Mouse (Mus musculus) CH12.LX (cell line): ENCODE measurements around the gene Usp39.

Experiments used
- BHLHE40 ChIP-seq: IDR thresholded peaks from 2 replicates; pipeline ENCODE4 v1.6.1; 2011; ENCODE audit warnings: mild to moderate bottlenecking, low read depth, low read length, improper control_type of control experiment
- CTCF ChIP-seq, 2 experiments: IDR thresholded peaks in 1 of 2; conservative IDR thresholded peaks in 1 of 2; 2 replicates each; pipeline ENCODE4 v1.5.1; 2011 to 2012; ENCODE audit warnings: low read depth in 2 of 2, low read length in 2 of 2, improper control_type of control experiment in 1 of 2, inconsistent platforms in 1 of 2, mild to moderate bottlenecking in 1 of 2, moderate library complexity in 1 of 2
- NRF1 ChIP-seq: IDR thresholded peaks from 2 replicates; pipeline ENCODE4 v1.6.1; 2014; ENCODE audit warnings: low read depth, mild to moderate bottlenecking, inconsistent platforms, low read length, improper control_type of control experiment, moderate library complexity
- POLR2AphosphoS2 ChIP-seq: IDR thresholded peaks from 2 replicates; pipeline ENCODE4 v1.6.1; 2011; ENCODE audit warnings: low read depth, low read length, improper control_type of control experiment
- TCF12 ChIP-seq: IDR thresholded peaks from 2 replicates; pipeline ENCODE4 v1.6.1; 2014; ENCODE audit warnings: low read depth, mild to moderate bottlenecking, inconsistent platforms, low read length, improper control_type of control experiment

DNA sequence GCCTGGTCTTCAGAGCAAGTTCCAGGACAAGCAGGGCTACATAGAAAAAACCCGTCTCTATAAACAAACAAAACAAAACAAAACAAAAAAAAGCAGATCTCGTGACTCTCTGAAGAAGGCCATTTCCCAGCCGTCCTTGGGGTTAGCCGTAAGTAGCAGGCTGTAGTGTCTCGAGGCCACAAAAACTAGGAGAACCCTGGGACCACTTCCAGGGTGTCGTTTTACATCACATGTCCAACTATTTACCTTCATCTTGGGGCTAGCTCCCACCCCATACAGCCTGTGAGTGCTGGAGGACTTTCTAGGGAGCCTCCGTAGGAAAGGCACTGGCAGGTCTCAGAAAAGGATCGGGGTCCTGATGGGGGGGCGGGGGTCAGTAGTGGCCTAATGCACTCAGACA is 41.5 kb downstream of the Usp39 start:
- TF ChIP-seq BHLHE40 = no peak
- TF ChIP-seq POLR2AphosphoS2 = no peak
- TF ChIP-seq NRF1 = no peak
- TF ChIP-seq CTCF (conservative IDR thresholded peaks at IDR 0.05 in 1 of 2, IDR thresholded peaks at IDR 0.05 in 1 of 2; ENCODE audit: low read depth in 2 of 2, low read length in 2 of 2) = no peak
- TF ChIP-seq TCF12 = no peak
